Mouse (Mus musculus) heart, postnatal 0 days (tissue): ENCODE results near the gene Gdpd2. TPM values are rescaled to one million over a fixed set of nuclear protein-coding genes. Genes with fewer than 3 reads are reported as not detected.

Source experiments
- ATAC-seq: fragments of 200-750 bp; cut with Nextera tagmentation; 2 replicates; pipeline ENCODE4 v1.8.0; 2017; ENCODE audit warnings: low read depth, moderate number of reproducible peaks, moderate library complexity; ENCODE audit not compliant: insufficient read depth
- DNase-seq: peaks from one replicate; pipeline ENCODE4 v3.0.0-alpha.2; 2016; ENCODE audit warnings: low spot score
- H3K27ac ChIP-seq: fragments of 300-500 bp; sonication (generic); 2 replicates; pipeline ENCODE4 v1.5.1; 2014; ENCODE audit warnings: low read depth, mild to moderate bottlenecking
- H3K27me3 ChIP-seq: fragments of 300-500 bp; sonication (generic); 2 replicates; pipeline ENCODE4 v1.6.1; 2014; ENCODE audit warnings: low read length, mixed read lengths; ENCODE audit not compliant: control insufficient read depth, insufficient read depth
- H3K36me3 ChIP-seq: fragments of 300-500 bp; sonication (generic); replicated peaks from 2 replicates; pipeline ENCODE4 v1.6.1; 2014; ENCODE audit warnings: low read length, mixed read lengths; ENCODE audit not compliant: control insufficient read depth, insufficient read depth
- H3K4me1 ChIP-seq: fragments of 300-500 bp; sonication (generic); 2 replicates; pipeline ENCODE4 v1.6.1; 2014; ENCODE audit warnings: antibody characterized with exemption; ENCODE audit not compliant: control insufficient read depth, insufficient read depth
- H3K4me2 ChIP-seq: fragments of 300-500 bp; sonication (generic); 2 replicates; pipeline ENCODE4 v1.6.1; 2014; ENCODE audit warnings: low read depth, mild to moderate bottlenecking, low read length, moderate library complexity
- H3K4me3 ChIP-seq: fragments of 300-500 bp; sonication (generic); 2 replicates; pipeline ENCODE4 v1.5.1; 2014; ENCODE audit warnings: low read depth, low read length
- H3K9ac ChIP-seq: fragments of 300-500 bp; sonication (generic); replicated peaks from 2 replicates; pipeline ENCODE4 v1.6.1; 2014; ENCODE audit warnings: low read depth, low read length, mixed read lengths
- H3K9me3 ChIP-seq: fragments of 300-500 bp; sonication (generic); replicated peaks from 2 replicates; pipeline ENCODE4 v1.6.1; 2016; ENCODE audit warnings: low read length; ENCODE audit not compliant: control insufficient read depth
- CTCF ChIP-seq: IDR thresholded peaks from 2 replicates; pipeline ENCODE4 v1.5.1; 2016; ENCODE audit warnings: antibody characterized with exemption, control low read depth, low read depth
- EP300 ChIP-seq: IDR thresholded peaks from 2 replicates; pipeline ENCODE4 v1.6.1; 2016; ENCODE audit warnings: antibody characterized with exemption, low read depth
- WGBS: fragments of 180-500 bp; shearing (Covaris S2); extraction: QIAGEN DNeasy Blood & Tissue Kit; methylation state at CpG from one replicate; pipeline ENCODE4 v1.1.7; 2014; 5-methylcytosine and 5-hydroxymethylcytosine counted together
- polyA plus RNA-seq: library from polyadenylated mRNA; unstranded; fragments of >200 nt; fragmentation: Nextera tagmentation; extraction: Ambion mirVana; gene quantifications from 2 replicates; pipeline ENCODE4 v1.2.1, GENCODE M21; 2015
- total RNA-seq: library from RNA; depleted of rRNA; stranded (reverse); fragments of >200 nt; gene quantifications from 2 replicates; pipeline ENCODE4 v1.2.3, GENCODE M21; 2014; ENCODE audit warnings: low replicate concordance; rRNA removed

The Gdpd2 gene
- total RNA-seq (1.7 and 2.8 TPM in 2 replicates), polyA plus RNA-seq (0.54 and 0.55 TPM in 2 replicates)

DNA sequence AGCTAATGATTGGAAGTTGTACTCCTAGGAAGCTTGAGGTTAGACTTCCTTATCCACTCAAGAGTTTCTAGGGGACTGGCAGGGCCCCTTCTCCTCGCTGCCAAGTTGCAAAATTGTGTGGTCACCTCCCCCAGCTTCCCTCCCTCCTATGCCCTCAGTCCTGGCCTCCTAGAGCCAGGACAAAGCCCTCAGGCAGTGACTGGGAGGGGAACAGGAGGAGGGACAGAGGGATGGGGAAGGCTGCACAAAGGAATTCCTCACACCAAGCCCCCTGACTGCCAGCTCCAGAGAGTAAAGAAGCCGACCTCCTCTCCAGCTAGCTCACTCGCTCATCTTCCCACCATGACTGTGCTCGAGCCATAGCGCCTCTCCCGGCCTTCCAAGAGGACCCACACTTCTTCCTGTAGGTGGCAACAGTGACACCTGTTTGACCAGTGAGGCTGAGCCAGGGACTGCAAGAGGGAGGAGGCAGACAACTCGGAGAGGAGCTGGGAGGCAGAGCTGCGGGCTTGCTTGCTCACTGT is at the start of gene Gdpd2:
TSS of gene Gdpd2 (plus strand) at position 209 of the 524 bp plus-strand sequence.
- peak; percentile 56 for TF ChIP-seq CTCF
- TF ChIP-seq EP300: no peak
- ATAC-seq (peak; percentile 62; the same call in 1 of the 2 replicates), DNase-seq (peak; percentile 29)
- Histone ChIP-seq H3K4me3 (no peak within 1 kb of the TSS), H3K4me1 (no peaks in the 10 kb centered on the region), H3K9me3 (no peaks in the 10 kb centered on the region), H3K27ac (no peak within 1 kb of the TSS), H3K4me2 (peak within 1 kb of the TSS; percentile 27), H3K27me3 (no peaks in the 10 kb centered on the region), H3K9ac (no peak within 1 kb of the TSS), H3K36me3 (peaks cover 11% of the 10 kb centered on the region; the same call in 1 of the 2 replicates)
- WGBS: 13% methylated on average over 8 of the region's 8 CpGs

DNA sequence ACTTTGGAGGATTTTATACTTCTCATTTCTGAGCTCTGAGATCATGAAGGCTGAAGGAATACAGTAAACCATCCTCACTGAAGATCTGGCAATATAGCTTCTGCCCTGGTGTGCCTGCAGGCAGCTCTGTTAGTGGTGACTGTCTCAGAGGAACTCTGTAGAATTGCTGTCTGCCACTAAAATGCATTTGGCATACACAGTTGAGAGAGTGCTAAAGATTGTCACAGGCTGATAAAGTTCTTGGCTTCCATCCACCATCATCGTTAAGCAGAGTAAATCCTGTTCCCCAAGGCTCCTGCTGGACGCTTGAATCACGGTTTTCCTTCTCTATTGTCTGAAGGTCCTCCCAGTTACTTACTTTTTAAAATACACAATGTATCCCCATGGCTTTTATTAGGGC is 43.1 kb upstream of the Gdpd2 start:
- H3K27ac ChIP-seq: no peak overlapping the region
- H3K4me1 ChIP-seq: no peaks in the 10 kb centered on the region
- no peak overlapping the region for H3K4me2 ChIP-seq
- DNase-seq: no peak
- no peaks in the 10 kb centered on the region for H3K9me3 ChIP-seq
- H3K9ac ChIP-seq: no peak overlapping the region
- no peak overlapping the region for H3K4me3 ChIP-seq
- TF ChIP-seq CTCF (no peak), EP300 (no peak)
- no peaks in the 10 kb centered on the region for H3K27me3 ChIP-seq
- WGBS: 22% methylated on average over 3 of the region's 3 CpGs
- no peak for ATAC-seq
- H3K36me3 ChIP-seq: peaks cover 8% of the 10 kb centered on the region

DNA sequence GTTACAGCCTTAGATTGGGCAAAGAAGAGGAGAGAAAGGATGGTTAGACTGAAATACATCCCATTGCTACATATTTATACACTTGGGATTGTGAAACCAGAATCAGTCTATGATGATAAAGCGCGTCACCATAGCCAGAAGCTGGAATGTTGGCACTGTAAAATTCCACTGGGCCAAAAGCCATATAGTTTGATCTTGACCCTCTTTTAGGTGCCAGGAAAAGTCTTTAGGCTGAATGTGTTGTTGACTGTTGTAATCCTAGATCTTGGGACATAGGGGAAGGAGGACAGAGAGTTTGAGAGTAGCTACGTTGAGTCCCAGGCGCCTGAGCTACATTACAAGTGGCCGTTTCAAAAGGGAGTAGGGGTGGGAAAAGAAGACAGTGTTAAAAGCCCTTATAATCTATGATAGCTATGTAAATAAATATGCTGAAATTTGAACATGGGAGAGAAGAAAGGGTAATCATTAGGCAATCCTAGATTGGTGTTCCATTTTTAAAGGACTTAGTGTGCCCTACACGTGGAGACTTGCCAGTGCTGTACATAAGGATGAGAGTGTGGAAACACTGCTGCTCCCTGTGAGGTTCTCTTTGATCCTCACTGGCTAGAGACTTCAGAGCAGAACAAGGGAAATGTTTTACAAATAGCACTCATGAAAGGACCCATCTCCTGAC is 42.2 kb upstream of the Gdpd2 start:
- Histone ChIP-seq H3K36me3 (peaks cover 8% of the 10 kb centered on the region), H3K4me1 (no peaks in the 10 kb centered on the region), H3K9me3 (no peaks in the 10 kb centered on the region), H3K4me3 (no peak overlapping the region), H3K27ac (no peak overlapping the region), H3K27me3 (no peaks in the 10 kb centered on the region), H3K4me2 (no peak overlapping the region), H3K9ac (no peak overlapping the region)
- DNase-seq: peak; percentile 7
- no peak for TF ChIP-seq EP300
- no peak for TF ChIP-seq CTCF
- ATAC-seq: no peak
- WGBS: 60% methylated on average over 6 of the region's 6 CpGs

DNA sequence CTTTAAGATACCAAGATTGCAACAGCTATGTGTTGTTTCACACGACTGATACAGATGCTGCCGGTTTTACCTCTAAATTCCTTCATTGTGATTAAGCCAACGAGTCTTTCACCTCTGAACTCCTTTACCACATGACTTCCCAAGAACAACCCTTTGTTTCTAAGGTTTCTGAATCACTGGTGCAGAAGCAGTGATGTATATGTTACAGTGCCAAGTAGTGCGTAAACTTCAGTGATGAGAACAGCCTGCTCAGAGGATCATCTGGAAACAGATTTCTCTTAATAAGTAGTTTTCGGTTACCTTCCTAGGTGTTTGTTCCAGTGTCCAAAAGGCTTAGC is 41.7 kb upstream of the Gdpd2 start:
- Histone ChIP-seq H3K4me1 (no peaks in the 10 kb centered on the region), H3K27me3 (no peaks in the 10 kb centered on the region), H3K27ac (no peak overlapping the region), H3K4me2 (no peak overlapping the region), H3K9me3 (no peaks in the 10 kb centered on the region), H3K36me3 (peaks cover 8% of the 10 kb centered on the region), H3K9ac (no peak overlapping the region), H3K4me3 (no peak overlapping the region)
- TF ChIP-seq EP300: no peak
- TF ChIP-seq CTCF: no peak
- 76% methylated on average over 5 of the region's 5 CpGs for WGBS
- no peak for DNase-seq
- no peak for ATAC-seq

DNA sequence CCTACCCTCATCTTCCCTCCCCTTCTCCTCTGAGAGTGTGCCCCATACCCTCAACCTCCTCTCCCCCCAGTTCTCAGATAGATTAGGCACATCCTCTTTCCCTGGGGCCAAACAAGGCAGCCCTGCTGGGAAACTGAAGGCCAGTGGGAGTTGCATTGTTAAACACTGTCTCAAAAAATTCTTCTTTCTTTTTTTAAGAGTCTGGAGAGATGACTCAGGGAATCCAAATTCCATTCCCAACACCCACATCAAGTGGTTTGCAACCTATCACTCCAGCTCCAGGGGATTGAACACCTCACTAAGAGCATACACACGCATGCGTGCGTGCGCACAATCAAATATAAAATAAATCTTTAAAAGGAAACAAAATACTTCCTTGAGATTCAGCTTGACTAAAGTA is 32.9 kb upstream of the Gdpd2 start:
- ATAC-seq: no peak
- 98% methylated on average over 4 of the region's 4 CpGs for WGBS
- no peak for DNase-seq
- H3K9ac ChIP-seq: no peak overlapping the region
- no peak for TF ChIP-seq CTCF
- no peak for TF ChIP-seq EP300
- no peaks in the 10 kb centered on the region for H3K4me1 ChIP-seq
- peaks cover 9% of the 10 kb centered on the region; the same call in 1 of the 2 replicates for H3K36me3 ChIP-seq
- no peaks in the 10 kb centered on the region for H3K9me3 ChIP-seq
- no peak overlapping the region for H3K27ac ChIP-seq
- H3K27me3 ChIP-seq: no peaks in the 10 kb centered on the region
- no peak overlapping the region for H3K4me2 ChIP-seq
- H3K4me3 ChIP-seq: no peak overlapping the region

DNA sequence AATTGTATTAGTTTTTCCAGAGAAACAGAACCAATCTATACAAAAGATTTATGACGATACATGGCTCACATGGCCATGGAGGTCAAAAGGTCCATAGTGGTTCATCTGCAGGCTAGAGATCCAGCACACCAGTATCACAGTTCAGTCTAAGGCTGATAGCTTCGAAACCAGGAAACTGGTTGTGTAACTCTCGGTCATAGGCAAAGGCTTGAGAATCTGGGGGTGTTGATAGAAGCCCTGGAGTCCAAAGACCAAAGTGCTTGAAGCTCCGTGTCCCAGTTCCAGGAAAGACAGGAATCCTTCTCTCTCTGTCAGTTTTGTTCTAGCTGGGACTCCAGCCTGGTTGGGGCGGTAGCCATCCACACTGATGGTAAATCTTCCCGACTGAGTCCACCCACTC is 21.6 kb upstream of the Gdpd2 start:
- DNase-seq (no peak), ATAC-seq (no peak)
- WGBS: 76% methylated on average over 6 of the region's 6 CpGs
- Histone ChIP-seq H3K9me3 (no peaks in the 10 kb centered on the region), H3K4me2 (no peak overlapping the region), H3K4me3 (no peak overlapping the region), H3K36me3 (peaks cover 16% of the 10 kb centered on the region; the same call in 1 of the 2 replicates), H3K4me1 (no peaks in the 10 kb centered on the region), H3K9ac (no peak overlapping the region), H3K27ac (no peak overlapping the region), H3K27me3 (no peaks in the 10 kb centered on the region)
- TF ChIP-seq CTCF: no peak
- TF ChIP-seq EP300: no peak
